Mouse (Mus musculus): ENCODE measurements around the gene Grip1. TPM values are rescaled to one million over a fixed set of nuclear protein-coding genes. Genes with fewer than 3 reads are reported as not detected.

Gene Grip1
- total RNA-seq, 2 experiments from 2014 or later, result not detected

DNA sequence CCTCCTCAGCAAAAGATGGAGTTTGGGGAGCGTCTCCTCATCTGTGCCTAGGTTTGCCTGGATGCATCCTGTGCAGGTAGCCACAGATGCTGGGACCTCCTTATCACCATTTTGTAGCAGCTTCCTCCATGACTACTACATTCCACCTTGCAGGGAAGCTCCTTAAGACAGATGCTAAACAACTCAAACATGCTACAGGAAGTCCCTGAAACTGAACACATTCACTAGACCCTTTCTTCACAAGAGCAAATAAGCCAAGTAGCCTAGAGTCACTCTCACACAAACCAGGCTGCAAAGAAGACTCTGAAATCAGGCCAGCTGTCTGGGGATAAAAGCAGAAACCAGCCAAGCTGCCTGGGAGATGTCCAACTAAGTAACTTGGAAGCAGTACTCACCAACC lies 661.6 kb downstream of the Grip1 start:
- TF ChIP-seq CTCF (IDR thresholded peaks at IDR 0.05), result no peak
- intact Hi-C loops (cut with DNase I), result no loop called here
- no peak overlapping the region for H3K27ac ChIP-seq

DNA sequence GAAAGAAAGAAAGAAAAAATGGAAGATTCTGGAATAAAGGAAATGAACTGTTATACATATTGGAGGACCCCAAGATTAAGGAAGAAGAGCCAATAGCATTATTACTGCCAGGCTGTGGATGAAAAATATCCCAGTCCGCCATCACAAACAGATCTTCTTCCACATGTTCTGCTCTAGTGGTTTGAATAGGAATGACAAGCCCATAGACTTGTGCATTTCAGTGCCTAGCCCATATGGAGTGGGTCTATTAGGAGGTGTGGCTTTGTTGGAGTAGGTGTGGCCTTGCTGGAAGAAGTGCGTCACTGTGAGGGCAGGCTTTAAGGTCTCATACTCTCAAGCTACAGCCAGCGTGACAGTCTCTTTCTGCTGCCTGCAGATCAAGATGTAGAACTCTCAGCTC lies 670.1 kb downstream of the Grip1 start:
- H3K4me3 ChIP-seq, result no peak overlapping the region
- TF ChIP-seq CTCF (IDR thresholded peaks at IDR 0.05), result no peak
- DNase-seq, result no peak
- intact Hi-C loops (cut with DNase I), result loop anchor here (2.0 to 10.0 kb wide), 2 partner anchors 59 to 239 kb away; no protein-coding TSS in a partner anchor
- no peak overlapping the region for H3K27ac ChIP-seq

More for the DNA sequence above, 661.6 kb downstream of the Grip1 start:
- DNase-seq, result no peak
- no peak overlapping the region for H3K4me3 ChIP-seq

DNA sequence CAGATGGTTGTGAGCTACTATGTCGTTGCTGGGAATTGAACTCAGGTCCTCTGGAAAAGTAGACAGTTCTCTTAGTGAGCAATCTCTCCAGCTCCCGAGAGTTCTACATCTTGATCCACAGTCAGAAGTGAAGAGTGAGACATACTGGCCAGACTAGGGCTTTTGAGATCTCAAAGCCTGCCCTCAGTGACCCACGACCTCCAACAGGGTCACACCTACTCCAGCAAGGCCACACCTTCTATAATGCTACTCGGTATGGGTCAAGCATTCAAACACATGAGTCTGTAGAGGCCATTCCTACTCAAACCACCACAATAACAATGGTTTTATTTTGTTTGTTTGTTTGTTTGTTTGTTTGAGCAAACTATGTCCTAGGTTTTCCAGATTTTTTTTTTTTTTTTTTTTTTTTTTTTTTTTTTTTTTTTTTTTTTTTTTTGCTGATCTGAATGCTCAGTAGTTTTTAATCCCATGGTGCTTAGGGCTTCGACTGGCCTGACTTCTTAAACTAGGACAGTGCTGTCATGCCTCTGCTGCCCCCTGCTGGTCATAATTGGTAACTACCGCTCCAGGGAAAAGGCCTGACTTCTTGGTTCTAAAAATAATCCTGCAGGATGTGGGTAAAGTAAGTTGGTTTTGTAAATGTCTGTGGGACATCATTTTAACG lies 671.3 kb downstream of the Grip1 start:
- DNase-seq, result peak; percentile 88
- intact Hi-C loops (cut with DNase I), result loop anchor here (2.0 to 10.0 kb wide), 4 partner anchors 60 to 478 kb away; no protein-coding TSS in a partner anchor
- peak; percentile 82 for TF ChIP-seq CTCF (IDR thresholded peaks at IDR 0.05)
- Histone ChIP-seq H3K4me3 (no peak overlapping the region), H3K27ac (no peak overlapping the region)

DNA sequence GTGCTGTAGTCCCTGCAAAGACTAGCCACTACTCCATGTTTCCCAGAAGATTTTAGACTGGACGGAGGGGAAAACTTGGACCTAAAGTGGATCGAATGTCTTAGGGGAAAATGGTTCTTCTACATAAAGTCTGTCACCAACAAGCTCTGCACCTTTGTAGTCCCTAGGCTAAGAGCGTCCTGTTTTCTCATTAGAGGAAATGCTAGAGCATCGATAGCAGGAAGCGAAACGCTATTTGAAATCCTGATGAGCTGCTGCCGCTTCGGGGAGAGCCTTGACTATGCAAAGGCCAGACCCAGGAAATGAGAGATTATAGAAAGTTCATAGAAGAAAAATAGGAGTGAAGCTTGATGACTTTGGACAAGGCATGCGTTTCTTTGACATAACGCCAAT lies 671.8 kb downstream of the Grip1 start:
- DNase-seq, result no peak
- no peak for TF ChIP-seq CTCF (IDR thresholded peaks at IDR 0.05)
- no peak overlapping the region for H3K27ac ChIP-seq
- H3K4me3 ChIP-seq, result no peak overlapping the region
- intact Hi-C loops (cut with DNase I), result loop anchor here (2.0 to 10.0 kb wide), 4 partner anchors 61 to 478 kb away; no protein-coding TSS in a partner anchor

DNA sequence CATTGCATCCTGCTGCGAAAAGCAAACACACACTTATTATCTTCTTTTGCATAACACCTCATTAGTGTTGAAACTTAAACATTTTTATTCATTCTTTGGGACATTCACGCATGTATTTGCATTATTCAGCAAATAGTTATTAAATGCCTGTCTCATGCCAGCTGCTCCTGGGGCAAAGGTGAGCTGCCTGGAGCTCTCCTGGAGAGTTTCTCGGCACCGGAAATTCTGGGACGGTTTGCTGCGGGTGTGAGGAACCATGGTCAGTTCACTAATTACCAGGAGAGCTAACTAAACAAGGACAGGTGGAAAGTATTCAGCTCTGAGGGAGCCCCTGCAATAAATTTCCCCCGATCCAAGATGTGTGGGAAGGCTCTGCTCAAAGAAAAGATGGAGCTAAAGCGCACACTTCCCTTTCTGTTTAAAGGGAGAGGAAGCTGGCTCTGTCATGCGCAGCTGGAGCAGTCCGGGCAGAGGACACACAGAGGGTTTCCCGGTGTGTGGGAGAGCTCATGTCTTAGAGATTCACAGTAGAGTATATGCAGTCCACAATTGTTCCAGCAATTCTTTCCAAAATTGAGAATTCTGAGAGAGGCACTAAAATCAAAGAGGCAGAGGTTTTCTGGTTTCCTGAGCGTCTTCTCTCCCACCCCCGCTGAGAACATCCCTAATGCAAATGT lies 675.1 kb downstream of the Grip1 start:
- no peak overlapping the region for H3K4me3 ChIP-seq
- intact Hi-C loops (cut with DNase I), result loop anchor here (5.0 to 10.0 kb wide), 3 partner anchors 244 to 481 kb away; no protein-coding TSS in a partner anchor
- no peak for TF ChIP-seq CTCF (IDR thresholded peaks at IDR 0.05)

DNA sequence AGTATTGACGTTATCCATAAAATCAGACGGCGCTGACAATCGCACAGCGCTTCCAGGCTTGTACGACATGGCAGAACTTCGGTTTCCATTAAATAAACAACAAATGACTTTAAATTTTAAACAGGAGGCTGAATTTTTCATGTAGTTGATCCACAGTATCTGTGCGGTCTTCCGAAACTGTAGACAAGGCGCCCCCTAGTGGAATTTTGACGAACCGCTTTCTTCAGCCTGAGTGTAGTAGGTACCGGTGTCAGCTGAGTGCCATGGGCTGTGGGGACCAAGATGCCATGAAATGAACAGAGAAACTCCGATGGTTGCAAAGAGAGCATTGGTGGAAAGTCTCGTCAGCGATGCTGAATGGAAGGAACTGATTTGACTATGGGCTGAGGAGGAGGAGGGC lies 677.0 kb downstream of the Grip1 start:
- intact Hi-C loops (cut with DNase I), result no loop called here
- Histone ChIP-seq H3K27ac (no peak overlapping the region), H3K4me3 (no peak overlapping the region)
- DNase-seq, result peak; percentile 42
- TF ChIP-seq CTCF (IDR thresholded peaks at IDR 0.05), result peak; percentile 65

More for the DNA sequence above, 675.1 kb downstream of the Grip1 start:
- no peak for DNase-seq
- no peak overlapping the region for H3K27ac ChIP-seq

DNA sequence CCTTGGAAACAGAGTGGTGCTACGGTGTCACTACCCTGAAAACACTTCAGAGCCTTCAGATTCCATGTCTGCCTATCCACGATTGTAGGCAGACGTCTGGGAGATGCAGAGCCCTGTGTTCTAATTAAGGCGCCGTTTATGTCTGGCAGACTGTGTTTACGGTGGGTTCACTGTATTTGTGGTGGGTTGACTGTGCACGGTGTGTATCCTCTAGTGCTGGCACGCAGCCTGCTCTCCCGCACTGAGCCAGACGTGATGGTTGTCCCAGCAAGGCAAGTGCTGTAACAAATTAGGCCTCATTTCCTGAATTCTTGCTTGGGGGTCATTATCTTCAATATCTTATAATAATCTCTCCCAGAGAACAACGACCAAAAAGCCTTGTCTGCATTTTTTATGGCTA lies 680.1 kb downstream of the Grip1 start:
- no peak overlapping the region for H3K4me3 ChIP-seq
- no peak overlapping the region for H3K27ac ChIP-seq
- no peak for TF ChIP-seq CTCF (IDR thresholded peaks at IDR 0.05)
- DNase-seq, result no peak
- intact Hi-C loops (cut with DNase I), result no loop called here

DNA sequence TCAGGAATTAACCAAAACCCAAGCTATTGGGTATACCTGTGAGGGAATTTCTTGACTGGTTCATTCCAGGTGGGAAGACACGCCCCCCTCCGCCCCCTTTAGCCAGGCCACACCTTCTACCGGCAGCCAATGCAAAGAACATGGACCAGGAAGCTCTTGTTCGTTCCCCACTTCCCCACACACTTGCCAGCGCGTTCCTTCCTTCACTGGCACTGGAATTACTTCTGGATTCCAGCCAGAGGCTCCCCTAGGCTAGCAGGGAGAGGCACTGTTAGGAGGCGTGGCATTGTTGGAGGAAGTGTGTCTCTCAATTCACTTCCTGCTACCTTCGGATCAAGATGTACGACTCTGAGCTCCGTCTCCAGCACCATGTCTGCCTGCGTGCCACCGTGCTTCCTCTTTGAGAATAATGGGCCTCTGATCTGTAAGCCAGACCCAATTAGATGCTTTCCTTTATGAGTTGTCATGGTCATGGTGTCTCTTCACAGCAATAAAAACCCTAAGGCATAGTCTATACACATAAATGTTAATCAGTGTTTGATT lies 682.5 kb downstream of the Grip1 start:
- intact Hi-C loops (cut with DNase I), result no loop called here
- no peak overlapping the region for H3K4me3 ChIP-seq
- no peak for DNase-seq
- TF ChIP-seq CTCF (IDR thresholded peaks at IDR 0.05), result no peak
- H3K27ac ChIP-seq, result no peak overlapping the region

Other genes starting within 250 kb of the Grip1 start
- 10 to 100 TPM; 11.2 to 17.5 TPM for gene Cand1, start 213.8 kb upstream of the Grip1 start, total RNA-seq (2021)